Mouse (Mus musculus): Measurements from ENCODE around the gene Uhrf1bp1. TPM values are rescaled to one million over a fixed set of nuclear protein-coding genes. Genes with fewer than 3 reads are reported as not detected.

Uhrf1bp1 gene
- 13.7 and 13.9 TPM in 2 replicates for polyA plus RNA-seq (2012; rRNA removed)

GRCm38 (mm10) chr17:27856265-27856797 is at the start of gene Uhrf1bp1:
Gene Uhrf1bp1 (plus strand): TSS chr17:27856441.

GRCm38 (mm10) chr17:27820568-27821406 is 35.5 kb upstream of the Uhrf1bp1 start, which contains the start of gene D17Wsu92e:
Gene D17Wsu92e (minus strand): TSS chr17:27820648.

GRCm38 (mm10) chr17:27837850-27838249 is 18.4 kb upstream of the Uhrf1bp1 start, which contains the start of gene Snrpc:
Gene Snrpc (plus strand): TSS chr17:27838150.

GRCm38 (mm10) chr17:27908888-27909621 is 52.8 kb downstream of the Uhrf1bp1 start, which contains the start of gene Anks1:
Gene Anks1 (plus strand): TSS chr17:27909306.

GRCm38 (mm10) chr17:27909622-27910500 is 53.6 kb downstream of the Uhrf1bp1 start, which contains the start of gene Taf11:
Gene Taf11 (minus strand): TSS chr17:27909844.

Other genes starting within 250 kb of the Uhrf1bp1 start
- 284 and 313 TPM in 2 replicates for gene Nudt3, start 232.9 kb upstream of the Uhrf1bp1 start, polyA plus RNA-seq (2012; rRNA removed)
- gene RPS10-NUDT3, start 221.2 kb upstream of the Uhrf1bp1 start, polyA plus RNA-seq (2012; rRNA removed), result 0.37 TPM in 1 of 2 replicates, not detected in the other
- gene Rps10, start 219.8 kb upstream of the Uhrf1bp1 start, polyA plus RNA-seq (2012; rRNA removed), result 1,409 and 1,493 TPM in 2 replicates
- 21.0 and 21.9 TPM in 2 replicates for gene Pacsin1, start 200.9 kb upstream of the Uhrf1bp1 start, polyA plus RNA-seq (2012; rRNA removed)
- 0.79 and 1.1 TPM in 2 replicates for gene Spdef, start 127.5 kb upstream of the Uhrf1bp1 start, polyA plus RNA-seq (2012; rRNA removed)
- 47.5 and 51.6 TPM in 2 replicates for gene D17Wsu92e, start 35.8 kb upstream of the Uhrf1bp1 start, polyA plus RNA-seq (2012; rRNA removed)
- 227 and 263 TPM in 2 replicates for gene Snrpc, start 18.3 kb upstream of the Uhrf1bp1 start, polyA plus RNA-seq (2012; rRNA removed)
- gene Anks1, start 52.9 kb downstream of the Uhrf1bp1 start, polyA plus RNA-seq (2012; rRNA removed), result 77.5 and 81.4 TPM in 2 replicates
- 45.2 and 50.5 TPM in 2 replicates for gene Taf11, start 53.4 kb downstream of the Uhrf1bp1 start, polyA plus RNA-seq (2012; rRNA removed)
- 2.4 and 2.8 TPM in 2 replicates for gene Tcp11, start 224.2 kb downstream of the Uhrf1bp1 start, polyA plus RNA-seq (2012; rRNA removed)

All from central nervous system, embryonic 14 days (tissue).